ENCODE assay signal across 14 mouse cellular contexts in the genomic region with DNA sequence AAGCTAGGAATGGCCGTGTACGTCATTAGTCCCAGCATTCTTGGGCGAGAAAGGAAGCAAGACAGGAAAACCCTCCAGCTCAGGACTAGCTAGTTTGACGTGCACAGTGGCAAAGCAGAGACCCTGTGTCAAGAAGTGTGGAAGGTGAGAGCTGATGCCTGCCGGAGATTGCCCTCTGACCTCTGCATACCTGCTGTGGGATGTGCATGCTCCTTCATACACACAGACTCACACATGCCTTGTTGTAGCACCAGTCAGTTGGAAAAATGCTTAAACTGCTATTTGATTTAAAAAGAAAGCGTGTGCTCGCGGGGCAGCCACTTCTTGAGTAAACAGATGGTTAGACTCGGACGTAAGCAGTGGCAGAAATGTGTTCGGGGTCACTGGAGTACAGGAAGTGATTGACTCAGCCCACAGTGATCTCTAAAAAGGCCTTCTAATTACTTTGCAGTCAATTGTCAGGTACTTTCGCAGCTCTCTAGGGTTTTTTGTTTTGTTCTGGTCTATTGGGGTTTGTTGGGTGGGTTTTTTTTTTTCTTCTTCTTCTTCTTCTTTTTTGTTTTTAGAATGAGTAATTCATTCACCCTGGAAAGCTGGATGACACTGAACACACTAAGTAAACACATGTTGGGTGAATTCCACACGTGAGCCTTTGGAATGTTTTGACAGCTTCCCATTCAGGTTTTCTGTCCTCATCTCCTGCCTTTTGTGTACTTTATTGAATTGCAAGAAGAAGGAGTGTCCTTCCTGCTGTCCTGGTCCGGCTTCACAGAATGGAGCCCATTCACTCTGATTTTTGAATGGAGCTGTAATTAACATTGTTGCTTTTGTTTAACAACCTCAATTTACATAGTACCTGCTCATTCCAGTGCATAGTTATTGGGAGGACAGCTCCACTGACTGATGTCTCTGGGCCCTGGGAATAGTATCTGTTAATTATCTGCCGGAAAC.
DNase-seq lines count a peak whose midpoint lies in the region; ATAC-seq and TF ChIP-seq lines count a peak whose summit lies in the region.
"Had no signal": no experiment of that assay in that cellular context is flagged by ENCODE, and none has a peak within 500 bp of the region (broad histone marks: within the 10 kb centered on the region; RNA-seq: fewer than 3 reads in every experiment).

No protein-coding gene starts in this region.

- H3K27me3 ChIP-seq in forebrain, embryonic 11.5 days (ENCODE audit: control insufficient read depth, insufficient read depth, low read length): peaks cover 6% of the 10 kb centered on the region; the same call in 1 of the 2 replicates
- no peaks in the 10 kb centered on the region for H3K27me3 ChIP-seq in forebrain, embryonic 14.5 days (replicated peaks; ENCODE audit: control insufficient read depth, insufficient read depth, low read length)
- H3K27me3 ChIP-seq in embryonic facial prominence, embryonic 10.5 days (replicated peaks; ENCODE audit: low read depth, poor library complexity, severe bottlenecking): peaks cover 10% of the 10 kb centered on the region; the same call in 1 of the 2 replicates
- H3K27me3 ChIP-seq: neural tube, embryonic 15.5 days had no signal

- no peak overlapping the region for H3K4me3 ChIP-seq in forebrain, embryonic 11.5 days (ENCODE audit: low read depth, low read length)
- no peak overlapping the region for H3K4me3 ChIP-seq in forebrain, embryonic 14.5 days (ENCODE audit: low read depth, low read length)
- no peak overlapping the region for H3K4me3 ChIP-seq in ES-E14 (ENCODE audit: insufficient read depth in 1 of 2, low read depth in 1 of 2, low read length in 2 of 2, poor library complexity in 1 of 2, severe bottlenecking in 1 of 2)
- no peak overlapping the region for H3K4me3 ChIP-seq in embryonic facial prominence, embryonic 10.5 days
- H3K4me3 ChIP-seq: gastrocnemius, adult 2 months; limb, embryonic 10.5 days; neural tube, embryonic 15.5 days had no signal

- H3K4me2 ChIP-seq in forebrain, embryonic 11.5 days (ENCODE audit: low read depth, low read length, severe bottlenecking): no peak overlapping the region
- no peak overlapping the region for H3K4me2 ChIP-seq in forebrain, embryonic 14.5 days (ENCODE audit: low read length)
- H3K4me2 ChIP-seq: neural tube, embryonic 15.5 days had no signal

- H3K27ac ChIP-seq in forebrain, embryonic 11.5 days (ENCODE audit: low read depth, low read length): no peak overlapping the region
- H3K27ac ChIP-seq in forebrain, embryonic 14.5 days (ENCODE audit: low read depth, low read length): no peak overlapping the region
- peak overlapping the region; percentile 75 for H3K27ac ChIP-seq in ES-E14 (ENCODE audit: insufficient read depth, low read depth, low read length, poor library complexity, severe bottlenecking)
- 0 out of 2 replicates have a peak overlapping the region, but pooled peaks have one; percentile 11 for H3K27ac ChIP-seq in embryonic facial prominence, embryonic 10.5 days (replicated peaks)
- H3K27ac ChIP-seq: gastrocnemius, adult 2 months; limb, embryonic 10.5 days; neural tube, embryonic 15.5 days had no signal

- H3K36me3 ChIP-seq in forebrain, embryonic 11.5 days (ENCODE audit: control insufficient read depth, insufficient read depth, low read length): no peaks in the 10 kb centered on the region
- no peaks in the 10 kb centered on the region for H3K36me3 ChIP-seq in forebrain, embryonic 14.5 days (ENCODE audit: control insufficient read depth, insufficient read depth, low read length)
- no peaks in the 10 kb centered on the region for H3K36me3 ChIP-seq in ES-E14 (ENCODE audit: control insufficient read depth, insufficient read depth, low read length, poor library complexity, severe bottlenecking)
- H3K36me3 ChIP-seq in embryonic facial prominence, embryonic 10.5 days (replicated peaks): no peaks in the 10 kb centered on the region
- H3K36me3 ChIP-seq: limb, embryonic 10.5 days; neural tube, embryonic 15.5 days had no signal

- H3K9ac ChIP-seq in forebrain, embryonic 11.5 days (ENCODE audit: low read length): no peak overlapping the region
- no peak overlapping the region for H3K9ac ChIP-seq in forebrain, embryonic 14.5 days (ENCODE audit: low read length)
- H3K9ac ChIP-seq in ES-E14 (ENCODE audit: insufficient read depth, low read depth, low read length, poor library complexity, severe bottlenecking): no peak overlapping the region
- H3K9ac ChIP-seq: neural tube, embryonic 15.5 days had no signal

- peak; percentile 55; the same call in 1 of the 2 replicates for ATAC-seq in forebrain, embryonic 11.5 days (replicated peaks; ENCODE audit: low FRiP score)
- ATAC-seq in forebrain, embryonic 14.5 days: no peak
- ATAC-seq: intestine, embryonic 16.5 days had no signal

- 20% methylated on average over 15 of the region's 15 CpGs for WGBS in forebrain, embryonic 11.5 days
- WGBS in forebrain, embryonic 14.5 days: 14% methylated on average over 15 of the region's 15 CpGs
- WGBS in embryonic facial prominence, embryonic 10.5 days: 19% methylated on average over 15 of the region's 15 CpGs

- H3K4me1 ChIP-seq in forebrain, embryonic 11.5 days (replicated peaks; ENCODE audit: control insufficient read depth, insufficient read depth, low read length): peaks cover 12% of the 10 kb centered on the region
- H3K4me1 ChIP-seq in forebrain, embryonic 14.5 days (ENCODE audit: control insufficient read depth, insufficient read depth, low read length): peaks cover 12% of the 10 kb centered on the region; the same call in 1 of the 2 replicates
- H3K4me1 ChIP-seq in ES-E14 (ENCODE audit: control insufficient read depth in 2 of 2, insufficient read depth in 2 of 2, low read length in 2 of 2, poor library complexity in 1 of 2): peaks cover 2 to 15% of the 10 kb centered on the region in 2 experiments; a peak in 3 of 4 replicates
- H3K4me1 ChIP-seq in embryonic facial prominence, embryonic 10.5 days: peaks cover 40% of the 10 kb centered on the region

- in situ Hi-C loops in ES-E14 (cut with MboI; ENCODE audit: low sequenced_read_pairs in 2 of 2, unreplicated experiment in 2 of 2): no loop called here

- no peaks in the 10 kb centered on the region for H3K9me3 ChIP-seq in forebrain, embryonic 11.5 days (ENCODE audit: control insufficient read depth, low read length)
- no peaks in the 10 kb centered on the region for H3K9me3 ChIP-seq in forebrain, embryonic 14.5 days (replicated peaks; ENCODE audit: control insufficient read depth, low read length)
- no peaks in the 10 kb centered on the region for H3K9me3 ChIP-seq in ES-E14 (ENCODE audit: control insufficient read depth, insufficient read depth, low read depth, low read length)
- no peaks in the 10 kb centered on the region for H3K9me3 ChIP-seq in embryonic facial prominence, embryonic 10.5 days
- H3K9me3 ChIP-seq: limb, embryonic 10.5 days; neural tube, embryonic 15.5 days had no signal

- DNase-seq in forebrain, embryonic 11.5 days (ENCODE audit: low spot score): no peak
- DNase-seq in forebrain, embryonic 14.5 days (ENCODE audit: low spot score): no peak
- DNase-seq in kidney, postnatal 14 days: peak; percentile 18
- no peak for DNase-seq in kidney, postnatal 10 days
- peak; percentile 66 for DNase-seq in ES-E14 (ENCODE audit: low read depth, low spot score)
- peak; percentile 44 for DNase-seq in embryonic facial prominence, embryonic 10.5 days (ENCODE audit: low spot score)
- no peak for DNase-seq in neural tube, embryonic 10.5 days (ENCODE audit: extremely low spot score, low spot score)
- no peak for DNase-seq in layer of hippocampus, postnatal 25 days (ENCODE audit: extremely low spot score in 1 of 2, low spot score in 1 of 2)
- DNase-seq: adrenal gland, adult 8-10 months; gastrocnemius, adult 2 months; lung, postnatal 14 days had no signal

TF ChIP-seq in ES-E14, 5 proteins besides CTCF, POLR2A, EP300 and RAD21:
- TF ChIP-seq ZC3H11A (IDR thresholded peaks at IDR 0.05; ENCODE audit: borderline replicate concordance, low read depth, low read length) (no peak), CHD2 (IDR thresholded peaks at IDR 0.05; ENCODE audit: low read depth, low read length) (peak; percentile 53; the same call in 1 of the 2 replicates)

Comparison
In these comparisons a context has a peak if more than half of its experiments do, and no peak if none do; other contexts are left out.
1. DNase-seq: peak in kidney, postnatal 14 days (single experiment), ES-E14 (single experiment) and embryonic facial prominence, embryonic 10.5 days (single experiment); none in forebrain, embryonic 11.5 days (single experiment), forebrain, embryonic 14.5 days (single experiment), kidney, postnatal 10 days (single experiment), neural tube, embryonic 10.5 days (single experiment) and layer of hippocampus, postnatal 25 days (0 of 2).
2. H3K27ac ChIP-seq: peak in ES-E14 (single experiment) and embryonic facial prominence, embryonic 10.5 days (single experiment); none in forebrain, embryonic 11.5 days (single experiment) and forebrain, embryonic 14.5 days (single experiment).